Mouse (Mus musculus): Measurements from ENCODE around the gene Swap70. TPM values are rescaled to one million over a fixed set of nuclear protein-coding genes. Genes with fewer than 3 reads are reported as not detected.

Gene Swap70
- polyA plus RNA-seq, 1 experiment: 2.2 TPM

- Histone ChIP-seq H3K27me3 (ENCODE audit: control insufficient read depth, insufficient read depth, low read length) (no peaks in the 10 kb centered on the region), H3K36me3 (ENCODE audit: control insufficient read depth, insufficient read depth, low read length) (peaks cover 5% of the 10 kb centered on the region)
- TF ChIP-seq POLR2A (IDR thresholded peaks at IDR 0.05; ENCODE audit: control insufficient read depth, low read depth, low read length) (no peak), CTCF (IDR thresholded peaks at IDR 0.05; ENCODE audit: control insufficient read depth, insufficient read depth, insufficient replicate concordance, low read depth, low read length) (no peak)
These were observed 93.8 kb downstream of the Swap70 start for GRCm38 (mm10) chr7:110315352-110315751.

GRCm38 (mm10) chr7:110317412-110317811 lies 95.9 kb downstream of the Swap70 start:
- Histone ChIP-seq H3K27me3 (ENCODE audit: control insufficient read depth, insufficient read depth, low read length) (no peaks in the 10 kb centered on the region), H3K4me1 (ENCODE audit: control insufficient read depth, insufficient read depth, low read length) (no peaks in the 10 kb centered on the region), H3K4me3 (ENCODE audit: control insufficient read depth, low read depth, low read length) (no peak overlapping the region)

More at GRCm38 (mm10) chr7:110315352-110315751, 93.8 kb downstream of the Swap70 start:
- H3K4me1 ChIP-seq (ENCODE audit: control insufficient read depth, insufficient read depth, low read length): no peaks in the 10 kb centered on the region
- H3K4me3 ChIP-seq (ENCODE audit: control insufficient read depth, low read depth, low read length): no peak overlapping the region
- no peak overlapping the region for H3K27ac ChIP-seq (ENCODE audit: control insufficient read depth, insufficient read depth, low read depth, low read length)

GRCm38 (mm10) chr7:110318971-110319519 lies 97.5 kb downstream of the Swap70 start:
- H3K4me3 ChIP-seq (ENCODE audit: control insufficient read depth, low read depth, low read length): no peak overlapping the region
- no peaks in the 10 kb centered on the region for H3K4me1 ChIP-seq (ENCODE audit: control insufficient read depth, insufficient read depth, low read length)
- no peak overlapping the region for H3K27ac ChIP-seq (ENCODE audit: control insufficient read depth, insufficient read depth, low read depth, low read length)
- no peaks in the 10 kb centered on the region for H3K27me3 ChIP-seq (ENCODE audit: control insufficient read depth, insufficient read depth, low read length)
- peaks cover 3% of the 10 kb centered on the region for H3K36me3 ChIP-seq (ENCODE audit: control insufficient read depth, insufficient read depth, low read length)
- TF ChIP-seq CTCF (IDR thresholded peaks at IDR 0.05; ENCODE audit: control insufficient read depth, insufficient read depth, insufficient replicate concordance, low read depth, low read length) (no peak), POLR2A (IDR thresholded peaks at IDR 0.05; ENCODE audit: control insufficient read depth, low read depth, low read length) (no peak)

More at GRCm38 (mm10) chr7:110317412-110317811, 95.9 kb downstream of the Swap70 start:
- Histone ChIP-seq H3K36me3 (ENCODE audit: control insufficient read depth, insufficient read depth, low read length) (peaks cover 3% of the 10 kb centered on the region), H3K27ac (ENCODE audit: control insufficient read depth, insufficient read depth, low read depth, low read length) (no peak overlapping the region)
- TF ChIP-seq CTCF (IDR thresholded peaks at IDR 0.05; ENCODE audit: control insufficient read depth, insufficient read depth, insufficient replicate concordance, low read depth, low read length) (no peak), POLR2A (IDR thresholded peaks at IDR 0.05; ENCODE audit: control insufficient read depth, low read depth, low read length) (no peak)

GRCm38 (mm10) chr7:110321106-110321505 lies 99.6 kb downstream of the Swap70 start:
- H3K4me1 ChIP-seq (ENCODE audit: control insufficient read depth, insufficient read depth, low read length): no peaks in the 10 kb centered on the region
- no peaks in the 10 kb centered on the region for H3K27me3 ChIP-seq (ENCODE audit: control insufficient read depth, insufficient read depth, low read length)
- TF ChIP-seq CTCF (IDR thresholded peaks at IDR 0.05; ENCODE audit: control insufficient read depth, insufficient read depth, insufficient replicate concordance, low read depth, low read length) (no peak), POLR2A (IDR thresholded peaks at IDR 0.05; ENCODE audit: control insufficient read depth, low read depth, low read length) (no peak)
- no peak overlapping the region for H3K4me3 ChIP-seq (ENCODE audit: control insufficient read depth, low read depth, low read length)
- no peak overlapping the region for H3K27ac ChIP-seq (ENCODE audit: control insufficient read depth, insufficient read depth, low read depth, low read length)
- no peaks in the 10 kb centered on the region for H3K36me3 ChIP-seq (ENCODE audit: control insufficient read depth, insufficient read depth, low read length)

- H3K4me1 ChIP-seq (ENCODE audit: control insufficient read depth, insufficient read depth, low read length): no peaks in the 10 kb centered on the region
- H3K27me3 ChIP-seq (ENCODE audit: control insufficient read depth, insufficient read depth, low read length): no peaks in the 10 kb centered on the region
- no peak overlapping the region for H3K27ac ChIP-seq (ENCODE audit: control insufficient read depth, insufficient read depth, low read depth, low read length)
- TF ChIP-seq POLR2A (IDR thresholded peaks at IDR 0.05; ENCODE audit: control insufficient read depth, low read depth, low read length): no peak
- no peak for TF ChIP-seq CTCF (IDR thresholded peaks at IDR 0.05; ENCODE audit: control insufficient read depth, insufficient read depth, insufficient replicate concordance, low read depth, low read length)
- H3K4me3 ChIP-seq (ENCODE audit: control insufficient read depth, low read depth, low read length): no peak overlapping the region
- peaks cover 2% of the 10 kb centered on the region for H3K36me3 ChIP-seq (ENCODE audit: control insufficient read depth, insufficient read depth, low read length)
These were observed 103.3 kb downstream of the Swap70 start for GRCm38 (mm10) chr7:110324852-110325251.

- TF ChIP-seq CTCF (IDR thresholded peaks at IDR 0.05; ENCODE audit: control insufficient read depth, insufficient read depth, insufficient replicate concordance, low read depth, low read length): no peak
- no peak for TF ChIP-seq POLR2A (IDR thresholded peaks at IDR 0.05; ENCODE audit: control insufficient read depth, low read depth, low read length)
- no peaks in the 10 kb centered on the region for H3K27me3 ChIP-seq (ENCODE audit: control insufficient read depth, insufficient read depth, low read length)
- H3K27ac ChIP-seq (ENCODE audit: control insufficient read depth, insufficient read depth, low read depth, low read length): no peak overlapping the region
- peaks cover 4% of the 10 kb centered on the region for H3K36me3 ChIP-seq (ENCODE audit: control insufficient read depth, insufficient read depth, low read length)
- H3K4me3 ChIP-seq (ENCODE audit: control insufficient read depth, low read depth, low read length): no peak overlapping the region
- no peaks in the 10 kb centered on the region for H3K4me1 ChIP-seq (ENCODE audit: control insufficient read depth, insufficient read depth, low read length)
These were observed 104.0 kb downstream of the Swap70 start for GRCm38 (mm10) chr7:110325381-110326110.

Other genes with a start within 250 kb of the Swap70 start
- 43.2 and 54.8 TPM in 2 replicates for gene Tmem41b, start 234.8 kb upstream of the Swap70 start, polyA plus RNA-seq (2012; rRNA removed)
- gene Ipo7, start 203.4 kb upstream of the Swap70 start, polyA plus RNA-seq (2012; rRNA removed): 7.9 and 8.7 TPM in 2 replicates
- gene Zfp143, start 160.5 kb upstream of the Swap70 start, polyA plus RNA-seq (2012; rRNA removed): 10.8 and 12.7 TPM in 2 replicates
- gene Wee1, start 99.7 kb upstream of the Swap70 start, polyA plus RNA-seq (2012; rRNA removed): 14.3 and 15.1 TPM in 2 replicates

All from testis, adult 2 months (tissue).